Mouse (Mus musculus) layer of hippocampus, postnatal 36 days (tissue): ENCODE results near the gene Glrx. TPM values are rescaled to one million over a fixed set of nuclear protein-coding genes. Genes with fewer than 3 reads are reported as not detected.
"Not testable (repeated sequence)": the region's sequence is repeated elsewhere in the genome, so short reads cannot be mapped to it uniquely, and the experiment has no call there.

ENCODE experiments used
- DNase-seq, 2 experiments: peaks; one replicate each; pipeline ENCODE4 v3.0.0; 2022
- total RNA-seq, 2 experiments: library from RNA; stranded (reverse); gene quantifications; 2 replicates each; pipeline ENCODE4 v1.2.3; 2021

Gene Glrx
- total RNA-seq, 2 experiments from 2014 or later = 41.5 to 45.6 TPM

- no peak for DNase-seq
Measured at GRCm38 (mm10) chr13:75835461-75835860, 4.2 kb upstream of the Glrx start.

GRCm38 (mm10) chr13:75838506-75838905 is 1.2 kb upstream of the Glrx start:
- DNase-seq = no peak

- DNase-seq = peak; percentile 8 to 9
Measured at GRCm38 (mm10) chr13:75840752-75841285, 1.2 kb downstream of the Glrx start.

- no peak for DNase-seq
Measured at GRCm38 (mm10) chr13:75841950-75842349, 2.3 kb downstream of the Glrx start.

GRCm38 (mm10) chr13:75843331-75843730 is 3.7 kb downstream of the Glrx start:
- DNase-seq = no peak

GRCm38 (mm10) chr13:75843993-75844683 is 4.5 kb downstream of the Glrx start:
- no peak for DNase-seq

- no peak for DNase-seq
Measured at GRCm38 (mm10) chr13:75844833-75845518, 5.3 kb downstream of the Glrx start.

GRCm38 (mm10) chr13:75845519-75846166 is 6.0 kb downstream of the Glrx start:
- no peak for DNase-seq

GRCm38 (mm10) chr13:75847027-75847426 is 7.4 kb downstream of the Glrx start:
- no peak for DNase-seq

- no peak for DNase-seq
Measured at GRCm38 (mm10) chr13:75852027-75852426, 12.4 kb downstream of the Glrx start.

GRCm38 (mm10) chr13:75853118-75853517 is 13.4 kb downstream of the Glrx start:
- DNase-seq = no peak

- DNase-seq = no peak
Measured at GRCm38 (mm10) chr13:75859264-75859844, 19.7 kb downstream of the Glrx start.

GRCm38 (mm10) chr13:75865486-75866184 is 26.0 kb downstream of the Glrx start:
- no peak for DNase-seq

- no peak for DNase-seq
Measured at GRCm38 (mm10) chr13:75867876-75868275, 28.2 kb downstream of the Glrx start.

GRCm38 (mm10) chr13:75874608-75875376 is 35.1 kb downstream of the Glrx start:
- DNase-seq = no peak

- not testable (repeated sequence) for DNase-seq
Measured at GRCm38 (mm10) chr13:75876188-75876587, 36.5 kb downstream of the Glrx start.

- no peak for DNase-seq
Measured at GRCm38 (mm10) chr13:75876592-75876991, 36.9 kb downstream of the Glrx start.

- DNase-seq = peak in 1 of 2 experiments; percentile 41
Measured at GRCm38 (mm10) chr13:75877907-75878306, 38.2 kb downstream of the Glrx start.

GRCm38 (mm10) chr13:75879756-75880155 is 40.1 kb downstream of the Glrx start:
- no peak for DNase-seq

- peak; percentile 28 to 34 for DNase-seq
Measured at GRCm38 (mm10) chr13:75880501-75880900, 40.8 kb downstream of the Glrx start.

GRCm38 (mm10) chr13:75883792-75884191 is 44.1 kb downstream of the Glrx start:
- DNase-seq = no peak
